Mouse (Mus musculus) MEL (cell line): ENCODE data around the gene 3110082I17Rik. TPM values are rescaled to one million over a fixed set of nuclear protein-coding genes. Genes with fewer than 3 reads are reported as not detected.

Source experiments
- DNase-seq: peaks from one replicate; pipeline ENCODE4 v3.0.0; 2011; ENCODE audit warnings: low read depth, low spot score
- H3K27ac ChIP-seq: 2 replicates; pipeline ENCODE4 v1.5.1; 2012; ENCODE audit warnings: low read depth, mild to moderate bottlenecking, control low read depth, low read length, moderate library complexity; ENCODE audit not compliant: control insufficient read depth
- H3K27me3 ChIP-seq, 2 experiments: fragments of 150-350 bp in 1 of 2; sonication (generic) in 1 of 2; 2 replicates each; pipeline ENCODE4 v1.6.1; 2012; ENCODE audit warnings: low read length in 2 of 2, mild to moderate bottlenecking in 2 of 2, improper control_type of control experiment in 1 of 2, moderate library complexity in 1 of 2; ENCODE audit not compliant: insufficient read depth in 2 of 2, control insufficient read depth in 1 of 2
- H3K36me3 ChIP-seq, 2 experiments: 2 replicates each; pipeline ENCODE4 v1.6.1; 2012 to 2014; ENCODE audit warnings: low read length in 2 of 2, improper control_type of control experiment in 1 of 2, inconsistent platforms in 1 of 2, mild to moderate bottlenecking in 1 of 2; ENCODE audit not compliant: insufficient read depth in 2 of 2, control insufficient read depth in 1 of 2
- H3K4me1 ChIP-seq, 2 experiments: fragments of 150-350 bp in 1 of 2; sonication (generic) in 1 of 2; 2 replicates each; pipeline ENCODE4 v1.6.1; 2012; ENCODE audit warnings: low read length in 2 of 2, improper control_type of control experiment in 1 of 2, mild to moderate bottlenecking in 1 of 2; ENCODE audit not compliant: insufficient read depth in 2 of 2, control insufficient read depth in 1 of 2
- H3K4me3 ChIP-seq, 2 experiments: fragments of 150-350 bp in 1 of 2; sonication (generic) in 1 of 2; 2 replicates each; pipeline ENCODE4 v1.5.1; 2012; ENCODE audit warnings: low read depth in 2 of 2, low read length in 2 of 2, mild to moderate bottlenecking in 2 of 2, moderate library complexity in 2 of 2, control low read depth in 1 of 2, improper control_type of control experiment in 1 of 2; ENCODE audit not compliant: control insufficient read depth in 1 of 2, insufficient read depth in 1 of 2
- H3K79me2 ChIP-seq: 2 replicates; pipeline ENCODE4 v1.6.1; 2012; ENCODE audit warnings: mild to moderate bottlenecking, low read length, moderate library complexity; ENCODE audit not compliant: control insufficient read depth, poor library complexity, insufficient read depth
- H3K9ac ChIP-seq: 2 replicates; pipeline ENCODE4 v1.6.1; 2012; ENCODE audit warnings: low read depth, mild to moderate bottlenecking, control low read depth, low read length, moderate library complexity; ENCODE audit not compliant: control insufficient read depth, poor library complexity, severe bottlenecking
- H3K9me3 ChIP-seq: fragments of 150-350 bp; sonication (generic); replicated peaks from 2 replicates; pipeline ENCODE4 v1.6.1; 2012; ENCODE audit warnings: mild to moderate bottlenecking, low read length, improper control_type of control experiment, moderate library complexity; ENCODE audit not compliant: insufficient read depth
- CHD2 ChIP-seq: IDR thresholded peaks from 2 replicates; pipeline ENCODE4 v1.6.1; 2011; ENCODE audit warnings: low read length, improper control_type of control experiment
- ETS1 ChIP-seq: IDR thresholded peaks from 2 replicates; pipeline ENCODE4 v1.6.1; 2012; ENCODE audit warnings: low read depth, mild to moderate bottlenecking, inconsistent platforms, low read length, improper control_type of control experiment, moderate library complexity
- GATA1 ChIP-seq: IDR thresholded peaks from 2 replicates; pipeline ENCODE4 v1.6.1; 2011; ENCODE audit warnings: low read depth, low read length, improper control_type of control experiment
- HCFC1 ChIP-seq: IDR thresholded peaks from 2 replicates; pipeline ENCODE4 v1.6.1; 2012; ENCODE audit warnings: low read depth, mild to moderate bottlenecking, inconsistent platforms, low read length, improper control_type of control experiment, moderate library complexity
- KAT2A ChIP-seq: conservative IDR thresholded peaks from 2 replicates; pipeline ENCODE4 v1.6.1; 2012; ENCODE audit warnings: low read depth, low read length, improper control_type of control experiment, inconsistent platforms
- MAFK ChIP-seq: IDR thresholded peaks from 2 replicates; pipeline ENCODE4 v1.6.1; 2011; ENCODE audit warnings: low read depth, mild to moderate bottlenecking, low read length, improper control_type of control experiment, borderline replicate concordance
- MAX ChIP-seq: IDR thresholded peaks from 2 replicates; pipeline ENCODE4 v1.6.1; 2011; ENCODE audit warnings: low read length, improper control_type of control experiment
- MAZ ChIP-seq: IDR thresholded peaks from 2 replicates; pipeline ENCODE4 v1.6.1; 2012; ENCODE audit warnings: low read depth, mild to moderate bottlenecking, inconsistent platforms, low read length, improper control_type of control experiment
- MYC ChIP-seq: IDR thresholded peaks from 2 replicates; pipeline ENCODE4 v1.6.1; 2011; ENCODE audit warnings: low read depth, mild to moderate bottlenecking, low read length, improper control_type of control experiment, moderate library complexity
- NELFE ChIP-seq: IDR thresholded peaks from 2 replicates; pipeline ENCODE4 v1.6.1; 2011; ENCODE audit warnings: low read depth, low read length, improper control_type of control experiment
- NRF1 ChIP-seq: IDR thresholded peaks from 2 replicates; pipeline ENCODE4 v1.6.1; 2014; ENCODE audit warnings: low read depth, mild to moderate bottlenecking, inconsistent platforms, low read length, improper control_type of control experiment, moderate library complexity; ENCODE audit not compliant: poor library complexity, insufficient read depth, severe bottlenecking
- POLR2AphosphoS5 ChIP-seq: IDR thresholded peaks from 2 replicates; pipeline ENCODE4 v1.6.1; 2012; ENCODE audit warnings: low read depth, borderline replicate concordance, mild to moderate bottlenecking, inconsistent platforms, low read length, moderate library complexity, mixed read lengths
- RAD21 ChIP-seq: IDR thresholded peaks from 2 replicates; pipeline ENCODE4 v1.6.1; 2011; ENCODE audit warnings: mild to moderate bottlenecking, low read depth, low read length, improper control_type of control experiment
- SIN3A ChIP-seq: IDR thresholded peaks from 2 replicates; pipeline ENCODE4 v1.6.1; 2012; ENCODE audit warnings: low read length, improper control_type of control experiment, inconsistent platforms
- SMC3 ChIP-seq: IDR thresholded peaks from 2 replicates; pipeline ENCODE4 v1.6.1; 2011; ENCODE audit warnings: low read depth, low read length, improper control_type of control experiment
- TAL1 ChIP-seq: IDR thresholded peaks from 2 replicates; pipeline ENCODE4 v1.6.1; 2012; ENCODE audit warnings: mild to moderate bottlenecking, inconsistent platforms, low read length, moderate library complexity, mixed read lengths
- UBTF ChIP-seq: IDR thresholded peaks from 2 replicates; pipeline ENCODE4 v1.6.1; 2012; ENCODE audit warnings: low read depth, mild to moderate bottlenecking, inconsistent platforms, low read length, improper control_type of control experiment, moderate library complexity, borderline replicate concordance; ENCODE audit not compliant: insufficient read depth
- USF1 ChIP-seq: IDR thresholded peaks from 2 replicates; pipeline ENCODE4 v1.6.1; 2014; ENCODE audit warnings: low read depth, mild to moderate bottlenecking, inconsistent platforms, low read length, improper control_type of control experiment, moderate library complexity
- ZC3H11A ChIP-seq: IDR thresholded peaks from 2 replicates; pipeline ENCODE4 v1.6.1; 2012; ENCODE audit warnings: low read depth, mild to moderate bottlenecking, inconsistent platforms, low read length, improper control_type of control experiment
- ZKSCAN1 ChIP-seq: IDR thresholded peaks from 2 replicates; pipeline ENCODE4 v1.6.1; 2012; ENCODE audit warnings: low read depth, mild to moderate bottlenecking, inconsistent platforms, low read length, improper control_type of control experiment, moderate library complexity
- ZMIZ1 ChIP-seq: IDR thresholded peaks from 2 replicates; pipeline ENCODE4 v1.6.1; 2012; ENCODE audit warnings: low read depth, mild to moderate bottlenecking, inconsistent platforms, low read length, improper control_type of control experiment, moderate library complexity
- polyA plus RNA-seq, 2 experiments: library from polyadenylated mRNA; stranded (reverse) in 1 of 2; unstranded in 1 of 2; fragments of >175 nt in 1 of 2; fragments of >200 nt in 1 of 2; gene quantifications; 2 replicates each; pipeline versions ENCODE4 v1.2.1 to v1.2.4; 2012; ENCODE audit warnings: low replicate concordance in 2 of 2, low read depth in 1 of 2; ENCODE audit not compliant: insufficient read length in 2 of 2, insufficient read depth in 1 of 2, missing spikeins in 1 of 2
- total RNA-seq: library from RNA; depleted of rRNA; stranded (reverse); fragments of 300-350 nt; gene quantifications from 2 replicates; pipeline ENCODE4 v1.2.3, GENCODE M21; 2012

3110082I17Rik gene
- total and polyA plus RNA-seq, 3 experiments, result 58.1 to 79.5 TPM; not detected in 1

DNA sequence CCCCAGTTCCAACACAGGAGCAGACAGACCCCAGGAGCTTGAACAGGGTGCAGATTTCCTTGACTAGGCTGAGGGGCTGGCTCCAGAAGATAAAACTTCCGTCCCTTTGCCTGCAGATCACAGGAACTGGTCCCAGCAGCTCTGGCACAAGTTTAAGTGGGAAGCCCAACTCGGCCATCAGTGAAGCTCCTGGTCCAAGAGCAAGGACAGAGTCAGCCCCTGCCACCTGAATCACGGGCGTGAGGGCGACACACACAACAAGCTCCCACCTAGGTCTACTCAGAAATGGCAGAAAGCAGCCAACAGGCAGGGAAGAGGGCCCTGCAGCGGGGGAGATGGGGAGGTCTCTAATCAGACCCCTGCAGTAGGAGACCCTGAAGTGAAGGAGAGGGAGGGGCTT lies 90.0 kb downstream of the 3110082I17Rik start:
- no peak overlapping the region for H3K27ac ChIP-seq
- no peaks in the 10 kb centered on the region for H3K9me3 ChIP-seq
- H3K9ac ChIP-seq, result no peak overlapping the region
- no peaks in the 10 kb centered on the region; a peak in 1 of 4 replicates for H3K36me3 ChIP-seq
- H3K27me3 ChIP-seq, result no peaks in the 10 kb centered on the region
- peaks cover 0 to 5% of the 10 kb centered on the region in 2 experiments; a peak in 2 of 4 replicates for H3K4me1 ChIP-seq
- TF ChIP-seq KAT2A, result no peak
- no peak for TF ChIP-seq UBTF
- TF ChIP-seq POLR2AphosphoS5, result no peak
- TF ChIP-seq RAD21, result no peak
- no peak for TF ChIP-seq GATA1
- TF ChIP-seq SIN3A, result no peak
- DNase-seq, result no peak
- H3K79me2 ChIP-seq, result peaks cover 2% of the 10 kb centered on the region; the same call in 1 of the 2 replicates
- no peak overlapping the region for H3K4me3 ChIP-seq

DNA sequence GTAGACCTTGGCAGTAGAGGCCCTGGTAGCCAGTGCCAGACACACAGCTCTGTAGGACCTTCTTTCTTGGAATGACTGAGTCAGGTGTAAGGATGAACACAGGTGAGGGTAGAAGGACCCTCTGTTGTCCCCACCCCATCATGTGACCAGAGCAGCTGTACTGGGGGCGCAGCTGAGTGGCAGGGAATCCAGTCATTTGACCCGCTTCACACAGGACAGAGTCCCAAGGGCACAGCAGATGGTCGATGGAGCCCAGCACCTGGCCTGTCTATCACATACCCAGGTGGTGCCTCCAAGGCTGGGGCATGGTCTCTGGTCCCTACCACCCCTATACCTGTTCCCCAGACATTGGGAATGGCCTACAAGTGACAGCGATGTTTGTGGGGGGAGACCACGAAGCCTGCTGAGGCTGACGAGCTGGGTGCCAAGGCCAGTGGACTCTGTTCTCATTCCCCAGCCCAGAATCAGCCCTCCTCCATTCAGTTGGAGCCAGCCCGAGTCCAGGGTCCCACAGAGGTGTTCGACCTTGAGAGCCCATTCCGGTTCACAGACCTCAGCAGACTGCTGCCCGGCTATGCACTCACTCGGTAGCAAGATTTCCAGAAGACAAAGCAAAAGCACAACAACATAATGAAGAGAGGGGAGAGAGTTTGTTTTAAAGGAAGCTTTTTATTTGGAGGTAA lies 91.5 kb downstream of the 3110082I17Rik start:
- peaks cover 0 to 5% of the 10 kb centered on the region in 2 experiments; a peak in 2 of 4 replicates for H3K4me1 ChIP-seq
- no peaks in the 10 kb centered on the region for H3K9me3 ChIP-seq

DNA sequence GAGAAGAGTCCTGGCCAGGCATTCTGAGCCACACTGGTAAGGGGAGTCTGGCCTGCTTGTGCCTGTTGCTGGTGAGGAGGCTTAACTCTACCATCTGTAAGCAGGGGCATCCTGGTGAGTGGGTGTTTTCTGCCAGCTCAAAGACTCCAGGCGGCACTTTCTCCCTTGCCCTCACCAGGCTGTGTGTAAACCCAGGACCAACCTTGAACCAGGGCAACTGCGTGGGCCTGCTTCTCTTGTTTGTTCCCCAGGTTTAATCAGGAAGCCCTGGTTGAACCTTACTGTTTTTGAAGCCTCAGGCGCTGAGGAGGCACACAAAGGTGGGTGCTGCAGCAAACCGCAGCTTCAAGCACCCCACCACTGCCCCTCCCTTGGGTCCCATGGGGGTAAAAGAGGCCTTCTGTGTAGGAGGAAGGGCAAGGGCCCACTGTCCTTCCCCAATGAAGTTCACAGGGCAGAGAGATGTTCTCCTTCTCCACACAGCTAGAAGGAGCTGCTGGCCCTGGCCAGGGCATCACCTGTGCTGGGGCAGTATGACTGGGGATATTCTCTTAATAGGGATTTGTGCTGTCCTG lies 92.4 kb downstream of the 3110082I17Rik start:
- Histone ChIP-seq H3K9me3 (no peaks in the 10 kb centered on the region), H3K4me3 (no peak overlapping the region), H3K36me3 (no peaks in the 10 kb centered on the region; a peak in 1 of 4 replicates), H3K9ac (no peak overlapping the region), H3K79me2 (peaks cover 2% of the 10 kb centered on the region; the same call in 1 of the 2 replicates), H3K27ac (no peak overlapping the region), H3K27me3 (no peaks in the 10 kb centered on the region), H3K4me1 (peaks cover 0 to 5% of the 10 kb centered on the region in 2 experiments; a peak in 2 of 4 replicates)
- no peak for DNase-seq
- TF ChIP-seq SMC3 (no peak), ETS1 (no peak), MAZ (no peak), HCFC1 (no peak), MAFK (no peak), ZC3H11A (no peak), ZKSCAN1 (no peak), TAL1 (no peak), ZMIZ1 (no peak), USF1 (no peak), SIN3A (no peak), MAX (no peak), NRF1 (no peak), MYC (no peak), GATA1 (no peak), POLR2AphosphoS5 (no peak)

More for the DNA sequence above, 91.5 kb downstream of the 3110082I17Rik start:
- no peak overlapping the region for H3K9ac ChIP-seq
- H3K79me2 ChIP-seq, result peaks cover 2% of the 10 kb centered on the region; the same call in 1 of the 2 replicates
- no peak for DNase-seq
- H3K4me3 ChIP-seq, result no peak overlapping the region
- TF ChIP-seq NELFE (no peak), ZMIZ1 (no peak), CHD2 (no peak)
- TF ChIP-seq, all 39 proteins: peak for 0
- Histone ChIP-seq H3K27ac (no peak overlapping the region), H3K36me3 (no peaks in the 10 kb centered on the region; a peak in 1 of 4 replicates), H3K27me3 (no peaks in the 10 kb centered on the region)
